20 mouse cellular contexts compared by ENCODE assay signal in the genomic region with DNA sequence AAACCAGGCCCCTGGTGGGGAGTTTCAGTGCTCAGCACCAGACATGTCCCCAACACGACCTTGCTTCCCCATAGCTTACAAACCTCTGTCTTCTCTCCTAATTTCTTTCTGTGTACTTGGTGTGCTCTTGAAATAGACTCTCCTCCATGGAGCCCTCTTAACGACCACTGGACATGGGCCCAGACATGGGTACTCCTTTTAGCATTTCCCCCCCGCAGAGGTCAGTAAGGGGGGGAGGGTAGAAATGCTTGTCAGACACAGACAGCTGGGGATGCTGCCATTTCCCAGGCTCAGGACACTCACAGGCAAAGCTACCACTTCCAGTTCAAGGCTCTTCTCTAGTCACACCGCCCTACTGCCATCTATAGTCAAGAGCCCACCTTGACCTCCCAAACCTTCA. TPM values are rescaled to one million over a fixed set of nuclear protein-coding genes. Genes with fewer than 3 reads are reported as not detected.
DNase-seq lines count a peak whose midpoint lies in the region; ATAC-seq and TF ChIP-seq lines count a peak whose summit lies in the region.
"Had no signal": no experiment of that assay in that cellular context is flagged by ENCODE, and none has a peak within 500 bp of the region (broad histone marks: within the 10 kb centered on the region; RNA-seq: fewer than 3 reads in every experiment).

No protein-coding gene starts in this region.

- DNase-seq in heart, postnatal 0 days (ENCODE audit: low spot score) = no peak
- DNase-seq in heart, postnatal 14 days = no peak
- DNase-seq in kidney, postnatal 14 days = peak; percentile 62
- DNase-seq in kidney, adult 9 months = no peak
- DNase-seq in gastrocnemius, postnatal 25 days = peak; percentile 56
- DNase-seq in skeletal muscle tissue, adult 2 months (ENCODE audit: low read depth, low spot score) = peak; percentile 76
- DNase-seq: adrenal gland, adult 2 months; adrenal gland, postnatal 25 days; cerebellum, adult 18-20 months; cerebellum, adult 9-11 months; cerebellum, postnatal 36 days; heart, adult 11 months had no signal

- H3K4me3 ChIP-seq in heart, postnatal 0 days (ENCODE audit: low read depth, low read length) = no peak overlapping the region
- H3K4me3 ChIP-seq: embryonic facial prominence, embryonic 13.5 days; forebrain, embryonic 12.5 days; heart, embryonic 13.5 days; hindbrain, embryonic 13.5 days had no signal

- TF ChIP-seq EP300 in heart, postnatal 0 days (IDR thresholded peaks at IDR 0.05; ENCODE audit: low read depth) = no peak

- H3K4me2 ChIP-seq in heart, postnatal 0 days (ENCODE audit: low read depth, low read length) = no peak overlapping the region
- H3K4me2 ChIP-seq: embryonic facial prominence, embryonic 13.5 days; forebrain, embryonic 12.5 days; heart, embryonic 13.5 days; hindbrain, embryonic 13.5 days had no signal

- H3K9ac ChIP-seq in heart, postnatal 0 days (replicated peaks; ENCODE audit: low read depth, low read length) = no peak overlapping the region
- H3K9ac ChIP-seq: embryonic facial prominence, embryonic 13.5 days; forebrain, embryonic 12.5 days; heart, embryonic 13.5 days; hindbrain, embryonic 13.5 days had no signal

- no peak overlapping the region for H3K27ac ChIP-seq in heart, postnatal 0 days (ENCODE audit: low read depth)
- H3K27ac ChIP-seq: embryonic facial prominence, embryonic 13.5 days; forebrain, embryonic 12.5 days; heart, embryonic 13.5 days; hindbrain, embryonic 13.5 days; hindbrain, postnatal 0 days had no signal

- peak; percentile 39; the same call in 1 of the 2 replicates for ATAC-seq in heart, postnatal 0 days (ENCODE audit: insufficient read depth, low read depth)
- ATAC-seq: forebrain, embryonic 16.5 days; hindbrain, postnatal 0 days had no signal

- H3K27me3 ChIP-seq in heart, postnatal 0 days (ENCODE audit: control insufficient read depth, insufficient read depth, low read length) = no peaks in the 10 kb centered on the region
- H3K27me3 ChIP-seq: embryonic facial prominence, embryonic 13.5 days; forebrain, embryonic 12.5 days; hindbrain, embryonic 13.5 days had no signal

- intact Hi-C loops in heart, postnatal 14 days (cut with DNase I) = no loop called here

- TF ChIP-seq CTCF in heart, postnatal 0 days (IDR thresholded peaks at IDR 0.05; ENCODE audit: low read depth) = no peak

- 45% methylated on average over 4 of the region's 4 CpGs for WGBS in heart, postnatal 0 days

- H3K4me1 ChIP-seq in heart, postnatal 0 days (ENCODE audit: control insufficient read depth, insufficient read depth) = no peaks in the 10 kb centered on the region
- H3K4me1 ChIP-seq: heart, embryonic 13.5 days had no signal

- no peaks in the 10 kb centered on the region for H3K36me3 ChIP-seq in heart, postnatal 0 days (replicated peaks; ENCODE audit: control insufficient read depth, insufficient read depth, low read length)
- H3K36me3 ChIP-seq: embryonic facial prominence, embryonic 13.5 days; forebrain, embryonic 12.5 days; heart, embryonic 13.5 days; hindbrain, embryonic 13.5 days had no signal

- no peaks in the 10 kb centered on the region for H3K9me3 ChIP-seq in heart, postnatal 0 days (replicated peaks; ENCODE audit: control insufficient read depth, low read length)
- H3K9me3 ChIP-seq: embryonic facial prominence, embryonic 13.5 days; forebrain, embryonic 12.5 days; heart, embryonic 13.5 days; hindbrain, embryonic 13.5 days had no signal

RNA-seq across cellular contexts. Expression of a gene that starts 42.4 kb away (rescaled TPM):
- not detected in 2 replicates for total RNA-seq in heart, postnatal 0 days (2014; rRNA removed; ENCODE audit: low replicate concordance)
- not detected in 2 replicates for polyA plus RNA-seq in heart, postnatal 0 days (2015; fragmentation: Nextera tagmentation; extraction: Ambion mirVana)
- total RNA-seq in heart, postnatal 14 days (2021) = not detected
- total RNA-seq in gastrocnemius, postnatal 25 days (2021) = not detected
- total RNA-seq: adrenal gland, adult 2 months; adrenal gland, postnatal 25 days; heart, postnatal 10 days; hematopoietic stem cell, adult 5-6 weeks had no signal
- polyA plus RNA-seq: adrenal gland, adult 2 months had no signal

Comparison
In these comparisons a context has a peak if more than half of its experiments do, and no peak if none do; other contexts are left out.
1. DNase-seq: peak in kidney, postnatal 14 days (single experiment), gastrocnemius, postnatal 25 days (single experiment) and skeletal muscle tissue, adult 2 months (single experiment); none in heart, postnatal 0 days (single experiment), heart, postnatal 14 days (0 of 2) and kidney, adult 9 months (single experiment).